Mouse (Mus musculus): ENCODE measurements around the gene Ptchd4. TPM values are rescaled to one million over a fixed set of nuclear protein-coding genes. Genes with fewer than 3 reads are reported as not detected.

The Ptchd4 gene
- polyA plus RNA-seq, 2 experiments = 0.88 to 7.4 TPM

GRCm38 (mm10) chr17:42291793-42292192 lies 24.0 kb upstream of the Ptchd4 start:
- DNase-seq (ENCODE audit: low spot score) (no peak), ATAC-seq (ENCODE audit: low FRiP score, low read depth) (no peak)
- H3K4me1 ChIP-seq (ENCODE audit: control insufficient read depth, insufficient read depth, low read length) = no peaks in the 10 kb centered on the region
- no peak overlapping the region for H3K4me3 ChIP-seq (replicated peaks; ENCODE audit: low read length)
- H3K4me2 ChIP-seq (replicated peaks; ENCODE audit: low read depth, low read length, severe bottlenecking) = no peak overlapping the region
- H3K36me3 ChIP-seq (ENCODE audit: control insufficient read depth, insufficient read depth, low read length) = no peaks in the 10 kb centered on the region
- H3K27ac ChIP-seq (replicated peaks; ENCODE audit: low read depth, low read length) = no peak overlapping the region
- H3K27me3 ChIP-seq (ENCODE audit: control insufficient read depth, insufficient read depth, low read length) = no peaks in the 10 kb centered on the region
- H3K9ac ChIP-seq (ENCODE audit: low read depth, low read length, severe bottlenecking) = no peak overlapping the region
- no peak for TF ChIP-seq POLR2A (IDR thresholded peaks at IDR 0.05; ENCODE audit: borderline replicate concordance, extremely low read depth, insufficient read depth, insufficient read length)
- no peaks in the 10 kb centered on the region for H3K9me3 ChIP-seq (ENCODE audit: control insufficient read depth, low read length)
- 33% methylated on average over 5 of the region's 5 CpGs for WGBS

- no peak for TF ChIP-seq POLR2A (IDR thresholded peaks at IDR 0.05; ENCODE audit: borderline replicate concordance, extremely low read depth, insufficient read depth, insufficient read length)
- H3K36me3 ChIP-seq (ENCODE audit: control insufficient read depth, insufficient read depth, low read length) = no peaks in the 10 kb centered on the region
- no peak overlapping the region for H3K9ac ChIP-seq (ENCODE audit: low read depth, low read length, severe bottlenecking)
- no peak for DNase-seq (ENCODE audit: low spot score)
- no peaks in the 10 kb centered on the region for H3K27me3 ChIP-seq (ENCODE audit: control insufficient read depth, insufficient read depth, low read length)
- no peaks in the 10 kb centered on the region for H3K4me1 ChIP-seq (ENCODE audit: control insufficient read depth, insufficient read depth, low read length)
- no peak overlapping the region for H3K4me2 ChIP-seq (replicated peaks; ENCODE audit: low read depth, low read length, severe bottlenecking)
- no peak for ATAC-seq (ENCODE audit: low FRiP score, low read depth)
- no peak overlapping the region for H3K27ac ChIP-seq (replicated peaks; ENCODE audit: low read depth, low read length)
- 58% methylated on average over 4 of the region's 4 CpGs for WGBS
- no peaks in the 10 kb centered on the region for H3K9me3 ChIP-seq (ENCODE audit: control insufficient read depth, low read length)
- H3K4me3 ChIP-seq (replicated peaks; ENCODE audit: low read length) = no peak overlapping the region
These were observed 17.8 kb upstream of the Ptchd4 start for GRCm38 (mm10) chr17:42297986-42298385.

GRCm38 (mm10) chr17:42299681-42300080 lies 16.1 kb upstream of the Ptchd4 start:
- Histone ChIP-seq H3K4me1 (ENCODE audit: control insufficient read depth, insufficient read depth, low read length) (no peaks in the 10 kb centered on the region), H3K9me3 (ENCODE audit: control insufficient read depth, low read length) (no peaks in the 10 kb centered on the region), H3K4me2 (replicated peaks; ENCODE audit: low read depth, low read length, severe bottlenecking) (no peak overlapping the region), H3K36me3 (ENCODE audit: control insufficient read depth, insufficient read depth, low read length) (no peaks in the 10 kb centered on the region), H3K27me3 (ENCODE audit: control insufficient read depth, insufficient read depth, low read length) (no peaks in the 10 kb centered on the region), H3K9ac (ENCODE audit: low read depth, low read length, severe bottlenecking) (no peak overlapping the region), H3K4me3 (replicated peaks; ENCODE audit: low read length) (no peak overlapping the region), H3K27ac (replicated peaks; ENCODE audit: low read depth, low read length) (no peak overlapping the region)
- no peak for DNase-seq (ENCODE audit: low spot score)
- WGBS = 39% methylated on average over 3 of the region's 3 CpGs
- no peak for ATAC-seq (ENCODE audit: low FRiP score, low read depth)
- TF ChIP-seq POLR2A (IDR thresholded peaks at IDR 0.05; ENCODE audit: borderline replicate concordance, extremely low read depth, insufficient read depth, insufficient read length) = no peak

- H3K27me3 ChIP-seq (ENCODE audit: control insufficient read depth, insufficient read depth, low read length) = no peaks in the 10 kb centered on the region
- ATAC-seq (ENCODE audit: low FRiP score, low read depth) (no peak), DNase-seq (ENCODE audit: low spot score) (no peak)
- no peaks in the 10 kb centered on the region for H3K4me1 ChIP-seq (ENCODE audit: control insufficient read depth, insufficient read depth, low read length)
- H3K27ac ChIP-seq (replicated peaks; ENCODE audit: low read depth, low read length) = no peak overlapping the region
- 61% methylated on average over 4 of the region's 4 CpGs for WGBS
- no peak overlapping the region for H3K4me3 ChIP-seq (replicated peaks; ENCODE audit: low read length)
- no peak for TF ChIP-seq POLR2A (IDR thresholded peaks at IDR 0.05; ENCODE audit: borderline replicate concordance, extremely low read depth, insufficient read depth, insufficient read length)
- no peak overlapping the region for H3K4me2 ChIP-seq (replicated peaks; ENCODE audit: low read depth, low read length, severe bottlenecking)
- no peak overlapping the region for H3K9ac ChIP-seq (ENCODE audit: low read depth, low read length, severe bottlenecking)
- H3K9me3 ChIP-seq (ENCODE audit: control insufficient read depth, low read length) = no peaks in the 10 kb centered on the region
- H3K36me3 ChIP-seq (ENCODE audit: control insufficient read depth, insufficient read depth, low read length) = no peaks in the 10 kb centered on the region
These were observed 12.6 kb upstream of the Ptchd4 start for GRCm38 (mm10) chr17:42303062-42303577.

- 56% methylated on average over 4 of the region's 4 CpGs for WGBS
- Histone ChIP-seq H3K27ac (replicated peaks; ENCODE audit: low read depth, low read length) (no peak overlapping the region), H3K4me2 (replicated peaks; ENCODE audit: low read depth, low read length, severe bottlenecking) (no peak overlapping the region), H3K36me3 (ENCODE audit: control insufficient read depth, insufficient read depth, low read length) (no peaks in the 10 kb centered on the region), H3K9ac (ENCODE audit: low read depth, low read length, severe bottlenecking) (no peak overlapping the region), H3K4me1 (ENCODE audit: control insufficient read depth, insufficient read depth, low read length) (no peaks in the 10 kb centered on the region), H3K9me3 (ENCODE audit: control insufficient read depth, low read length) (no peaks in the 10 kb centered on the region), H3K4me3 (replicated peaks; ENCODE audit: low read length) (no peak overlapping the region), H3K27me3 (ENCODE audit: control insufficient read depth, insufficient read depth, low read length) (no peaks in the 10 kb centered on the region)
- TF ChIP-seq POLR2A (IDR thresholded peaks at IDR 0.05; ENCODE audit: borderline replicate concordance, extremely low read depth, insufficient read depth, insufficient read length) = no peak
- ATAC-seq (ENCODE audit: low FRiP score, low read depth) = no peak
- no peak for DNase-seq (ENCODE audit: low spot score)
These were observed 11.5 kb upstream of the Ptchd4 start for GRCm38 (mm10) chr17:42304262-42304661.

GRCm38 (mm10) chr17:42307001-42307400 lies 8.7 kb upstream of the Ptchd4 start:
- WGBS = 92% methylated on average over 1 of the region's 1 CpGs
- no peak for DNase-seq (ENCODE audit: low spot score)
- Histone ChIP-seq H3K4me1 (ENCODE audit: control insufficient read depth, insufficient read depth, low read length) (no peaks in the 10 kb centered on the region), H3K9me3 (ENCODE audit: control insufficient read depth, low read length) (no peaks in the 10 kb centered on the region), H3K27me3 (ENCODE audit: control insufficient read depth, insufficient read depth, low read length) (no peaks in the 10 kb centered on the region), H3K4me3 (replicated peaks; ENCODE audit: low read length) (no peak overlapping the region), H3K36me3 (ENCODE audit: control insufficient read depth, insufficient read depth, low read length) (no peaks in the 10 kb centered on the region), H3K4me2 (replicated peaks; ENCODE audit: low read depth, low read length, severe bottlenecking) (no peak overlapping the region), H3K9ac (ENCODE audit: low read depth, low read length, severe bottlenecking) (no peak overlapping the region), H3K27ac (replicated peaks; ENCODE audit: low read depth, low read length) (no peak overlapping the region)
- no peak for ATAC-seq (ENCODE audit: low FRiP score, low read depth)
- no peak for TF ChIP-seq POLR2A (IDR thresholded peaks at IDR 0.05; ENCODE audit: borderline replicate concordance, extremely low read depth, insufficient read depth, insufficient read length)
